Comparison of ENCODE assay signal across 9 mouse cellular contexts in genomic region chrX:100767885-100768626, GRCm38 (mm10). TPM values are rescaled to one million over a fixed set of nuclear protein-coding genes. Genes with fewer than 3 reads are reported as not detected.
DNase-seq lines count a peak whose midpoint lies in the region; ATAC-seq and TF ChIP-seq lines count a peak whose summit lies in the region.
"Had no signal": no experiment of that assay in that cellular context is flagged by ENCODE, and none has a peak within 500 bp of the region (broad histone marks: within the 10 kb centered on the region; RNA-seq: fewer than 3 reads in every experiment).

No protein-coding gene starts in this region.

- 0 out of 2 replicates have a peak, but pooled peaks have one; percentile 26 for ATAC-seq in limb, embryonic 14.5 days (ENCODE audit: low FRiP score, low read depth)

- H3K27ac ChIP-seq in thymus, adult 2 months (ENCODE audit: control insufficient read depth, insufficient read depth, low read length), result no peak overlapping the region
- no peak overlapping the region for H3K27ac ChIP-seq in limb, embryonic 14.5 days (replicated peaks; ENCODE audit: low read depth, low read length)

- peaks cover 8% of the 10 kb centered on the region; the same call in 1 of the 2 replicates for H3K27me3 ChIP-seq in thymus, adult 2 months (ENCODE audit: control insufficient read depth, insufficient read depth, low read length)
- H3K27me3 ChIP-seq in limb, embryonic 14.5 days (ENCODE audit: control insufficient read depth, insufficient read depth, low read length), result no peaks in the 10 kb centered on the region

- peak; percentile 83 for DNase-seq in heart, adult 11 months
- no peak for DNase-seq in heart, adult 18-20 months
- no peak for DNase-seq in thymus, adult 2 months
- DNase-seq in thymus, adult 18-20 months, result no peak
- DNase-seq in limb, embryonic 14.5 days (ENCODE audit: low spot score), result no peak
- DNase-seq in adrenal gland, postnatal 14 days, result no peak
- no peak for DNase-seq in lung, postnatal 14 days
- DNase-seq in urinary bladder, postnatal 36 days (ENCODE audit: low spot score in 2 of 2), result no peak

- WGBS in thymus, adult 2 months, result 20% methylated on average over 20 of the region's 36 CpGs
- WGBS in limb, embryonic 14.5 days, result 34% methylated on average over 11 of the region's 36 CpGs

- TF ChIP-seq CTCF in thymus, adult 2 months (IDR thresholded peaks at IDR 0.05; ENCODE audit: borderline replicate concordance, control insufficient read depth, extremely low read depth, insufficient read depth, low read length, poor library complexity), result no peak

- no peaks in the 10 kb centered on the region for H3K9me3 ChIP-seq in limb, embryonic 14.5 days (ENCODE audit: control insufficient read depth, low read length)

- H3K4me2 ChIP-seq in limb, embryonic 14.5 days (replicated peaks; ENCODE audit: low read depth, low read length, severe bottlenecking), result peak overlapping the region; percentile 72

- TF ChIP-seq POLR2A in thymus, adult 2 months (IDR thresholded peaks at IDR 0.05; ENCODE audit: control insufficient read depth, extremely low read depth, insufficient read depth, low read length, poor library complexity), result no peak
- TF ChIP-seq POLR2A in limb, embryonic 14.5 days (IDR thresholded peaks at IDR 0.05; ENCODE audit: borderline replicate concordance, extremely low read depth, insufficient read depth, insufficient read length), result no peak

- H3K4me1 ChIP-seq in thymus, adult 2 months (replicated peaks; ENCODE audit: control insufficient read depth, insufficient read depth, low read length), result peaks cover 8% of the 10 kb centered on the region
- no peaks in the 10 kb centered on the region for H3K4me1 ChIP-seq in limb, embryonic 14.5 days (ENCODE audit: control insufficient read depth, insufficient read depth, low read length)

- peak overlapping the region; percentile 14 for H3K4me3 ChIP-seq in thymus, adult 2 months (ENCODE audit: control insufficient read depth, insufficient read depth, low read length)
- peak overlapping the region; percentile 42 for H3K4me3 ChIP-seq in limb, embryonic 14.5 days (replicated peaks; ENCODE audit: low read length)

- H3K36me3 ChIP-seq in thymus, adult 2 months (ENCODE audit: control insufficient read depth, insufficient read depth, low read length), result no peaks in the 10 kb centered on the region
- H3K36me3 ChIP-seq in limb, embryonic 14.5 days (ENCODE audit: control insufficient read depth, insufficient read depth, low read length), result no peaks in the 10 kb centered on the region

- H3K9ac ChIP-seq in limb, embryonic 14.5 days (ENCODE audit: low read depth, low read length, severe bottlenecking), result peak overlapping the region; percentile 47

RNA-seq across cellular contexts. Expression of gene Dlg3, which starts 0.5 kb away (rescaled TPM):
- total RNA-seq in heart, adult 18-20 months (2021), result 1 to 10 TPM; 2.1 to 2.8 TPM
- 10.2 and 12.3 TPM in 2 replicates for polyA plus RNA-seq in thymus, adult 2 months (2012; rRNA removed)
- 24.9 and 27.5 TPM in 2 replicates for polyA plus RNA-seq in limb, embryonic 14.5 days (2012; rRNA removed)
- polyA plus RNA-seq in limb, embryonic 14.5 days (2014; fragmentation: Nextera tagmentation; extraction: Ambion mirVana), result 4.2 and 5.1 TPM in 2 replicates
- 28.2 and 33.5 TPM in 2 replicates for total RNA-seq in adrenal gland, postnatal 14 days (2021)

RNA-seq across cellular contexts. Expression of gene Gdpd2, which starts 38.4 kb away (rescaled TPM):
- under 1 TPM in 1 of 2 experiments, not detected in 1; 0.36 TPM for total RNA-seq in heart, adult 18-20 months (2021)
- polyA plus RNA-seq in thymus, adult 2 months (2012; rRNA removed), result 1.4 and 2.4 TPM in 2 replicates
- polyA plus RNA-seq in limb, embryonic 14.5 days (2012; rRNA removed), result 11.6 and 13.2 TPM in 2 replicates
- polyA plus RNA-seq in limb, embryonic 14.5 days (2014; fragmentation: Nextera tagmentation; extraction: Ambion mirVana), result 5.6 and 6.9 TPM in 2 replicates
- total RNA-seq in adrenal gland, postnatal 14 days (2021), result 1.2 and 1.6 TPM in 2 replicates
- total RNA-seq: common myeloid progenitor, adult 5-6 weeks had no signal
